Mouse (Mus musculus): Measurements from ENCODE around the gene Soga1.

The Soga1 gene

GRCm38 (mm10) chr2:157078793-157079700, at the start of gene Soga1:
Gene Soga1 (minus strand): TSS chr2:157079254.
- in situ Hi-C loops (cut with MboI, MseI): no loop called here

DNA sequence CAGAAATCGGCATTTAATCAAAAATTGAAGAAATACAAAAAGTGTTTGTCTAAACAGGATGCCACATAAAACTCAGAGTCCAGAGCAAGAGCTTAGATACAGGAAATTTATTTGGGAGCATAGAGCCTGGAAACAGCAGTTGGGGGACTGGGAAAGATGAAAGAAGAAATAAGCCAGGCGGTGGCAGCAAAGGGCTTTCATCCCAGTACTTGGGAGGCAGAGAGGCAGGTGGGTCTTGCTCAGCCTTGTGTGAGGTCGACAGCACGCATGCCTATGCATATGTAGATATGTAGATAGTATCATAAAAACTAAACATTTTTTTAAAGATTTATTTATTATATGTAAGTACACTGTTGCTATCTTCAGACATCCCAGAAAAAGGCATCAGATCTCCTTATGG, 49.0 kb upstream of the Soga1 start:
- in situ Hi-C loops (cut with MboI, MseI): loop anchor here (5.0 kb wide), 1 partner anchor 74 kb away; the partner anchor contains the start of gene Rbl1

GRCm38 (mm10) chr2:157127370-157127769, 48.3 kb upstream of the Soga1 start:
- in situ Hi-C loops (cut with MboI, MseI): loop anchor here (5.0 kb wide), 1 partner anchor 75 kb away; the partner anchor contains the start of gene Rbl1

- in situ Hi-C loops (cut with MboI, MseI): loop anchor here (5.0 kb wide), 1 partner anchor 77 kb away; the partner anchor contains the start of gene Rbl1
Measured at GRCm38 (mm10) chr2:157125246-157125645, 46.2 kb upstream of the Soga1 start.

- in situ Hi-C loops (cut with MboI, MseI): no loop called here
Measured at GRCm38 (mm10) chr2:157121766-157122165, 42.7 kb upstream of the Soga1 start.

DNA sequence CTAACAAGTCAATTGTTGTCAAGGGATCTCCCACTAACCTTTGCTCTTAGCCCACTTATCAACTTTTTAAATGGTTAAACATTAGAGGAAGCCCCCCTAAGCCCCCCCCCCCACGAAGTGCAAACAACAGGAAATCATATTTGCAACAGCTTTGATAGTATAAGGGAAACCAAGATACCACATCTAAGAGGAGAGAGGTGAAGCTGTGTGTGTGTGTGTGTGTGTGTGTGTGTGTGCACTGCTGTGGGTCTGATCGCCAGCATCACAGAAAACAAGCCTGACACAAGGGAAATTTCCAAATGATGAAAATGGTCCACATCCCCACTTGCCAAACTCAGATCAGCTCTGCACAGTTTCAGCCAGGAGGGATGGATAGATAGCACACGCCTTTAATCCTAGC, 40.0 kb upstream of the Soga1 start:
- in situ Hi-C loops (cut with MboI, MseI): no loop called here

GRCm38 (mm10) chr2:157118556-157118955, 39.5 kb upstream of the Soga1 start:
- in situ Hi-C loops (cut with MboI, MseI): no loop called here

- in situ Hi-C loops (cut with MboI, MseI): no loop called here
Measured at GRCm38 (mm10) chr2:157116964-157117363, 37.9 kb upstream of the Soga1 start.

GRCm38 (mm10) chr2:157108236-157108635, 29.2 kb upstream of the Soga1 start:
- in situ Hi-C loops (cut with MboI, MseI): no loop called here

GRCm38 (mm10) chr2:157104454-157104853, 25.4 kb upstream of the Soga1 start:
- in situ Hi-C loops (cut with MboI, MseI): no loop called here

GRCm38 (mm10) chr2:157102256-157102655, 23.2 kb upstream of the Soga1 start:
- in situ Hi-C loops (cut with MboI, MseI): no loop called here

- in situ Hi-C loops (cut with MboI, MseI): no loop called here
Measured at GRCm38 (mm10) chr2:157101650-157102049, 22.6 kb upstream of the Soga1 start.

- in situ Hi-C loops (cut with MboI, MseI): no loop called here
Measured at GRCm38 (mm10) chr2:157100319-157100605, 21.2 kb upstream of the Soga1 start.

- in situ Hi-C loops (cut with MboI, MseI): no loop called here
Measured at GRCm38 (mm10) chr2:157099532-157100318, 20.7 kb upstream of the Soga1 start.

DNA sequence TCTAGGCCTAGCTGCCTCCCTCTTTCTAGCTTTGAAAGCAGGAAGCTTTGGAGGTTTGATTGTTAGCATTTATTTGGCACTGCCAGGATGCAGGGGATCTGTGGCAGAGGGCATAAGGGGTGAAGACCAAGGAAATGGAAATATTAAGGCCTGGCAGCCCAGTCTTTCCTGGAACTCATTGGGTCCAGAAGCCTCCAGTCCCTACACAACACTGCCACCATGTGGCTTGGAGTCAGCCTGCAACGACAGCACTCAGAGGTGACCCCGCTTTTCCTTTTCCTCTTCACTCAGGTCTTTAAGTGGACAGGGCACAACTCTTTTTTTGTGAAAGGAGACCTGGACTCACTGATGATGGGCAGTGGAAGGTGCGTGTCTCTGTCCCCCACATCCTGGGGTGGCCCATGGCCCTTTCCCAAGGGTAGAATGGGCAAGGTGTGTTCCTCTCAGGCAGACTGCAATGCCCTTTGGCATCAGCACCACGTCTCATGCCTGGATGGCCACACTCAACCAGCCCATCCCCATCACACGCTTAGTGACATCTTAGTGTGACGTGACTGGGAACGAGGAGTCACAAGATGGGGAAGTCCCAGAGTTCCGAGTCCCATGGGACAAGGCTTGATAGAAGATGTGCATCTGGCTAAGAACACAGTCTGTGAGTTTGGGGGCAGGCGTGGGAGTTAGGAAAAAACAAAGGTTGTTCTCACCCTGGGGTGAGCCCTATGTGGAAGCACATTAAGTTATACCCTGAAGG, 16.1 kb upstream of the Soga1 start:
- in situ Hi-C loops (cut with MboI, MseI): no loop called here

- in situ Hi-C loops (cut with MboI, MseI): no loop called here
Measured at GRCm38 (mm10) chr2:157092024-157092423, 13.0 kb upstream of the Soga1 start.

DNA sequence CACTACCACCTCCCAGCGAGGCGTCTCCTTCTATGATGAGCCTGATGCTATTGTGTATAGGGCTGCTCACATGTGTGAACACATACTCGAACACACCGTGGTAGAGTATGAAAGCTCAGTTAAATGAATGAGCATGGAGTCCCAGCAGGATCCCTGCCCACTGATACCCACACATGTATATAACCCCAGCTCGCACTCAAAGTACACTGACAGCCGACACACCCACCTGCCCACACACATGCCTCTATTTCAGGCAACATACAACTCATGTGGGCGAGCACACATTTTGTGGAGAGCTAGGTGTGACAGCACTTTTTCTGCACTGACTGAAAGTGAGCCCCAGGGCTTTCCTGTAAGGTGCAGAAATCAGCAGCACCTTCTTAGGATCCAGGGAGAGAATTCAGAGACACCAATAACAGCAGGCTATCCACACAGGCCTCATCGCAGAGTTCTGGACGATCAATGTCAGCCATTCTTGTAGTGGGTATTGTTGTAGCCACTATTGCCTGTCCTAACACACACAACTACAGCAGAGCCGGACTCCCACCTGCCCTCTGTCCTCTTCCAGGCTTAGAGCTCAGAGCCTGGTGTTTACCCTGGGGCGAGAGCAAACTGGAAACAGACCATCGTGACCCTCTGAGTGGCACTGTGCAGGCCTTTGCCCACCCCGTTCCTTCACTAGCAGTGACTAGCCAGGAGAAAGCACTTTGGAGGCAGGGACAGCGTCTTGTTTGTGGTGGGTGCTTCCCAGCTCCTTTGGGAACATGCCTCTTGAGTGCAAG, 8.7 kb upstream of the Soga1 start:
- in situ Hi-C loops (cut with MboI, MseI): no loop called here

- in situ Hi-C loops (cut with MboI, MseI): no loop called here
Measured at GRCm38 (mm10) chr2:157086796-157087195, 7.7 kb upstream of the Soga1 start, which contains the start of gene Tldc2. Gene Tldc2 (plus strand): TSS chr2:157087055.

- in situ Hi-C loops (cut with MboI, MseI): no loop called here
Measured at GRCm38 (mm10) chr2:157084831-157085585, 6.0 kb upstream of the Soga1 start.

DNA sequence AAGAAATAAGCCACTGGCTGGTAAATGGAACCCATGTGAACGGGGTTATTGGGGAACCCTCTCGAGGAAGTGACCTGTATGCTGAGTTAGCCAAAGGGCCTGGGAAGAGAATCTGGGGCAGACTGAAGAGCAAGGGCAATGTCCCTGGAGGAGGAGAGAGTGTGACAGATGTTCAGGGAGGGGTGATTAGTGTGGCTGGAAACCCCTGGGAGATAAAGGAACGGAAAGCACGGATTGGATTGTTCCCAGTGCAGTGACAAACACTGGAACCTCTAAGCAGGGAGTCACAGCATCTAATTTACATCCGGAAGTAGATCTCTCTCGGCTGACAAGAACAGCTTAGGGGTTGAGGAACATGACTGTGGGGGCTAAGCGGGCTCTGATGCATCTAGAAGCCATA, 2.9 kb upstream of the Soga1 start:
- in situ Hi-C loops (cut with MboI, MseI): no loop called here
